Mouse (Mus musculus) right cerebral cortex, postnatal 25 days (tissue): ENCODE data around the gene Lbr.

Source experiments
- DNase-seq: peaks from one replicate; pipeline ENCODE4 v3.0.0; 2022

Lbr gene

GRCm38 (mm10) chr1:181842781-181843180 lies at the start of gene Lbr:
Gene Lbr, minus strand, starts transcription at chr1:181843046.
- peak; percentile 11 for DNase-seq

GRCm38 (mm10) chr1:181889670-181890069 lies 46.8 kb upstream of the Lbr start:
- no peak for DNase-seq

- peak; percentile 90 for DNase-seq
Measured at GRCm38 (mm10) chr1:181888801-181889200, 46.0 kb upstream of the Lbr start.

GRCm38 (mm10) chr1:181881532-181881931 lies 38.7 kb upstream of the Lbr start:
- DNase-seq = peak; percentile 23

GRCm38 (mm10) chr1:181880752-181881325 lies 38.0 kb upstream of the Lbr start:
- no peak for DNase-seq

- DNase-seq = no peak
Measured at GRCm38 (mm10) chr1:181878436-181878835, 35.6 kb upstream of the Lbr start.

- no peak for DNase-seq
Measured at GRCm38 (mm10) chr1:181877088-181877487, 34.2 kb upstream of the Lbr start.

- no peak for DNase-seq
Measured at GRCm38 (mm10) chr1:181876656-181877055, 33.8 kb upstream of the Lbr start.

GRCm38 (mm10) chr1:181873086-181873920 lies 30.5 kb upstream of the Lbr start:
- no peak for DNase-seq

GRCm38 (mm10) chr1:181872639-181873038 lies 29.8 kb upstream of the Lbr start:
- DNase-seq = no peak

- no peak for DNase-seq
Measured at GRCm38 (mm10) chr1:181866429-181867280, 23.8 kb upstream of the Lbr start.

GRCm38 (mm10) chr1:181865863-181866216 lies 23.0 kb upstream of the Lbr start:
- no peak for DNase-seq

- DNase-seq = no peak
Measured at GRCm38 (mm10) chr1:181864971-181865862, 22.4 kb upstream of the Lbr start.

- no peak for DNase-seq
Measured at GRCm38 (mm10) chr1:181863431-181863830, 20.6 kb upstream of the Lbr start.

GRCm38 (mm10) chr1:181862676-181863374 lies 20.0 kb upstream of the Lbr start:
- DNase-seq = no peak

GRCm38 (mm10) chr1:181861181-181861902 lies 18.5 kb upstream of the Lbr start:
- no peak for DNase-seq

GRCm38 (mm10) chr1:181860659-181861058 lies 17.8 kb upstream of the Lbr start:
- no peak for DNase-seq

- no peak for DNase-seq
Measured at GRCm38 (mm10) chr1:181856329-181856728, 13.5 kb upstream of the Lbr start.

- no peak for DNase-seq
Measured at GRCm38 (mm10) chr1:181854829-181855228, 12.0 kb upstream of the Lbr start.

GRCm38 (mm10) chr1:181853081-181853736 lies 10.4 kb upstream of the Lbr start:
- no peak for DNase-seq

GRCm38 (mm10) chr1:181852466-181852865 lies 9.6 kb upstream of the Lbr start:
- no peak for DNase-seq
